Mouse (Mus musculus) G1E (cell line): Measurements from ENCODE around the gene Fam208a. TPM values are rescaled to one million over a fixed set of nuclear protein-coding genes. Genes with fewer than 3 reads are reported as not detected.

Experiments
- ATAC-seq: 2 replicates; pipeline ENCODE4 v1.8.0; 2016; ENCODE audit warnings: mild to moderate bottlenecking; ENCODE audit not compliant: insufficient number of reproducible peaks, poor library complexity, low FRiP score, severe bottlenecking; ENCODE audit errors: extremely low read depth
- DNase-seq: peaks from one replicate; pipeline ENCODE4 v3.0.0; 2012; ENCODE audit warnings: low spot score
- H3K27me3 ChIP-seq: 2 replicates; pipeline ENCODE4 v1.6.1; 2012; ENCODE audit warnings: mild to moderate bottlenecking, low read length, inconsistent platforms; ENCODE audit not compliant: insufficient read depth
- H3K36me3 ChIP-seq: replicated peaks from 2 replicates; pipeline ENCODE3; 2012; ENCODE audit warnings: mild to moderate bottlenecking, inconsistent platforms
- H3K4me1 ChIP-seq: 2 replicates; pipeline ENCODE4 v1.6.1; 2012; ENCODE audit warnings: low read depth, low read length, inconsistent platforms, mixed read lengths; ENCODE audit not compliant: insufficient read depth
- H3K4me3 ChIP-seq: 2 replicates; pipeline ENCODE4 v1.5.1; 2012; ENCODE audit warnings: low read depth, mild to moderate bottlenecking, inconsistent platforms, low read length, moderate library complexity, mixed read lengths
- H3K9me3 ChIP-seq: replicated peaks from 2 replicates; pipeline ENCODE4 v1.6.1; 2012; ENCODE audit warnings: inconsistent platforms
- CTCF ChIP-seq: IDR thresholded peaks from 2 replicates; pipeline ENCODE4 v1.5.1; 2012; ENCODE audit warnings: low read depth, low read length, inconsistent platforms, mixed read lengths
- GATA1 ChIP-seq: IDR thresholded peaks from 2 replicates; pipeline ENCODE4 v1.6.1; 2012; ENCODE audit warnings: borderline replicate concordance, low read length, inconsistent platforms, mixed read lengths
- GATA2 ChIP-seq: IDR thresholded peaks from 2 replicates; pipeline ENCODE4 v1.6.1; 2012; ENCODE audit warnings: low read depth, low read length, inconsistent platforms, borderline replicate concordance
- POLR2AphosphoS5 ChIP-seq: IDR thresholded peaks from 2 replicates; pipeline ENCODE4 v1.6.1; 2012; ENCODE audit warnings: low read depth, low read length, inconsistent platforms; ENCODE audit not compliant: insufficient replicate concordance
- TAL1 ChIP-seq: conservative IDR thresholded peaks from 2 replicates; pipeline ENCODE4 v1.6.1; 2012; ENCODE audit warnings: low read depth, low read length, inconsistent platforms, mixed read lengths
- polyA plus RNA-seq: library from polyadenylated mRNA; stranded (reverse); fragments of >175 nt; gene quantifications from 2 replicates; pipeline ENCODE4 v1.2.3, GENCODE M21; 2012
- total RNA-seq, 2 experiments: library from RNA; stranded (forward) in 1 of 2; stranded (reverse) in 1 of 2; fragments of 200-1000 nt in 1 of 2; fragments of >200 nt in 1 of 2; fragmentation: Nextera tagmentation in 1 of 2; gene quantifications; 2 replicates each; pipeline ENCODE4 v1.2.3; 2014 to 2017

The Fam208a gene
- total and polyA plus RNA-seq, 3 experiments: 4.2 to 103 (median 70.0) TPM

- H3K4me3 ChIP-seq: no peak overlapping the region
- no peaks in the 10 kb centered on the region for H3K9me3 ChIP-seq
- peaks cover 21% of the 10 kb centered on the region for H3K4me1 ChIP-seq
- no peak for TF ChIP-seq POLR2AphosphoS5
- no peak for TF ChIP-seq TAL1
- TF ChIP-seq CTCF: no peak
- no peak for TF ChIP-seq GATA2
- TF ChIP-seq GATA1: no peak
- no peaks in the 10 kb centered on the region for H3K36me3 ChIP-seq
- no peak for DNase-seq
- ATAC-seq: no peak
- H3K27me3 ChIP-seq: peaks cover 3% of the 10 kb centered on the region; the same call in 1 of the 2 replicates
Measured at GRCm38 (mm10) chr14:27409662-27410061, 19.0 kb upstream of the Fam208a start.

GRCm38 (mm10) chr14:27411492-27411891 is 17.1 kb upstream of the Fam208a start:
- Histone ChIP-seq H3K36me3 (no peaks in the 10 kb centered on the region), H3K4me1 (peaks cover 17% of the 10 kb centered on the region), H3K9me3 (no peaks in the 10 kb centered on the region), H3K27me3 (peaks cover 3% of the 10 kb centered on the region; the same call in 1 of the 2 replicates), H3K4me3 (no peak overlapping the region)
- no peak for ATAC-seq
- DNase-seq: no peak
- TF ChIP-seq TAL1 (no peak), GATA1 (no peak), POLR2AphosphoS5 (no peak), CTCF (no peak), GATA2 (no peak)

GRCm38 (mm10) chr14:27412699-27413098 is 15.9 kb upstream of the Fam208a start:
- Histone ChIP-seq H3K27me3 (0 out of 2 replicates have a peak, but pooled peaks cover under 1% of the 10 kb centered on the region), H3K4me3 (no peak overlapping the region), H3K36me3 (no peaks in the 10 kb centered on the region), H3K4me1 (peaks cover 17% of the 10 kb centered on the region), H3K9me3 (no peaks in the 10 kb centered on the region)
- no peak for ATAC-seq
- DNase-seq: no peak
- TF ChIP-seq GATA1 (no peak), TAL1 (no peak), POLR2AphosphoS5 (no peak), GATA2 (no peak), CTCF (no peak)

- no peak overlapping the region for H3K4me3 ChIP-seq
- no peaks in the 10 kb centered on the region for H3K9me3 ChIP-seq
- 0 out of 2 replicates have a peak, but pooled peaks cover 4% of the 10 kb centered on the region for H3K27me3 ChIP-seq
- DNase-seq: no peak
- ATAC-seq: peak; percentile 61; the same call in 1 of the 2 replicates
- TF ChIP-seq TAL1 (no peak), POLR2AphosphoS5 (no peak), GATA1 (no peak), CTCF (no peak), GATA2 (no peak)
- H3K4me1 ChIP-seq: peaks cover 17% of the 10 kb centered on the region
- no peaks in the 10 kb centered on the region for H3K36me3 ChIP-seq
Measured at GRCm38 (mm10) chr14:27413961-27414360, 14.7 kb upstream of the Fam208a start.

- DNase-seq (no peak), ATAC-seq (no peak)
- Histone ChIP-seq H3K4me3 (no peak overlapping the region), H3K36me3 (peaks cover 3% of the 10 kb centered on the region), H3K27me3 (0 out of 2 replicates have a peak, but pooled peaks cover 4% of the 10 kb centered on the region), H3K9me3 (peaks cover 4% of the 10 kb centered on the region), H3K4me1 (no peaks in the 10 kb centered on the region; the same call in 1 of the 2 replicates)
- no peak for TF ChIP-seq GATA1
- TF ChIP-seq TAL1: no peak
- TF ChIP-seq GATA2: no peak
- no peak for TF ChIP-seq POLR2AphosphoS5
- no peak for TF ChIP-seq CTCF
Measured at GRCm38 (mm10) chr14:27420816-27421215, 7.8 kb upstream of the Fam208a start.

GRCm38 (mm10) chr14:27422301-27422700 is 6.3 kb upstream of the Fam208a start:
- DNase-seq: no peak
- TF ChIP-seq TAL1 (no peak), GATA2 (no peak), GATA1 (no peak), CTCF (no peak), POLR2AphosphoS5 (no peak)
- no peak for ATAC-seq
- Histone ChIP-seq H3K4me3 (no peak overlapping the region), H3K4me1 (no peaks in the 10 kb centered on the region), H3K9me3 (peaks cover 4% of the 10 kb centered on the region), H3K27me3 (0 out of 2 replicates have a peak, but pooled peaks cover 4% of the 10 kb centered on the region), H3K36me3 (peaks cover 3% of the 10 kb centered on the region)
